Mouse (Mus musculus): Measurements from ENCODE around the gene Cfap157.

- TF ChIP-seq CTCF (IDR thresholded peaks at IDR 0.05; ENCODE audit: low read depth) (no peak), EP300 (IDR thresholded peaks at IDR 0.05; ENCODE audit: low read depth) (no peak)
These were observed 11.7 kb upstream of the Cfap157 start for GRCm38 (mm10) chr2:32795748-32796418.

All from heart, postnatal 0 days (tissue).